Mouse (Mus musculus) left cerebral cortex, postnatal 14 days (tissue): Measurements from ENCODE around the gene Ramp1. TPM values are rescaled to one million over a fixed set of nuclear protein-coding genes. Genes with fewer than 3 reads are reported as not detected.

Experiments used
- DNase-seq, 2 experiments: peaks; one replicate each; pipeline ENCODE4 v3.0.0; 2021 to 2022; ENCODE audit warnings: low spot score in 2 of 2, mixed read lengths in 1 of 2
- intact Hi-C: fragments of 180-260 bp; cut with DNase I; formaldehyde crosslinking; loops from one replicate; pipeline ENCODE4 v1.15.1; 2025
- total RNA-seq, 2 experiments: library from RNA; stranded (reverse); gene quantifications; 2 replicates each; pipeline ENCODE4 v1.2.3; 2021

Ramp1 gene
- total RNA-seq, 2 experiments from 2014 or later: 48.3 to 48.8 TPM

GRCm38 (mm10) chr1:91192184-91192583, 12.6 kb downstream of the Ramp1 start:
- intact Hi-C loops: no loop called here
- DNase-seq: no peak

- no peak for DNase-seq
- intact Hi-C loops: no loop called here
Measured at GRCm38 (mm10) chr1:91193242-91193641, 13.6 kb downstream of the Ramp1 start.

GRCm38 (mm10) chr1:91193680-91194079, 14.1 kb downstream of the Ramp1 start:
- DNase-seq: no peak
- intact Hi-C loops: no loop called here

- DNase-seq: peak in 1 of 2 experiments; percentile 51
- intact Hi-C loops: no loop called here
Measured at GRCm38 (mm10) chr1:91199793-91200192, 20.2 kb downstream of the Ramp1 start.

GRCm38 (mm10) chr1:91201122-91201521, 21.5 kb downstream of the Ramp1 start:
- no peak for DNase-seq
- intact Hi-C loops: no loop called here

GRCm38 (mm10) chr1:91204221-91204765, 24.7 kb downstream of the Ramp1 start:
- intact Hi-C loops: no loop called here
- DNase-seq: no peak

- intact Hi-C loops: no loop called here
- no peak for DNase-seq
Measured at GRCm38 (mm10) chr1:91205651-91206050, 26.0 kb downstream of the Ramp1 start.

GRCm38 (mm10) chr1:91206336-91206735, 26.7 kb downstream of the Ramp1 start:
- intact Hi-C loops: no loop called here
- DNase-seq: no peak

- peak; percentile 54 to 79 for DNase-seq
- intact Hi-C loops: no loop called here
Measured at GRCm38 (mm10) chr1:91206873-91207272, 27.3 kb downstream of the Ramp1 start.

- intact Hi-C loops: no loop called here
Measured at GRCm38 (mm10) chr1:91207334-91208074, 27.9 kb downstream of the Ramp1 start.

GRCm38 (mm10) chr1:91209343-91209742, 29.7 kb downstream of the Ramp1 start:
- intact Hi-C loops: no loop called here
- peak; percentile 76 to 89 for DNase-seq

More at GRCm38 (mm10) chr1:91207334-91208074, 27.9 kb downstream of the Ramp1 start:
- DNase-seq: no peak

GRCm38 (mm10) chr1:91209785-91210184, 30.2 kb downstream of the Ramp1 start:
- intact Hi-C loops: no loop called here
- DNase-seq: peak; percentile 87 to 92

GRCm38 (mm10) chr1:91211099-91211498, 31.5 kb downstream of the Ramp1 start:
- intact Hi-C loops: loop anchor here (1.0 kb wide), 1 partner anchor 32 kb away; the partner anchor contains the start of gene Ramp1
- peak; percentile 79 for DNase-seq

GRCm38 (mm10) chr1:91211591-91212008, 32.0 kb downstream of the Ramp1 start:
- no peak for DNase-seq

GRCm38 (mm10) chr1:91215264-91215663, 35.6 kb downstream of the Ramp1 start:
- intact Hi-C loops: no loop called here
- DNase-seq: no peak

More at GRCm38 (mm10) chr1:91211591-91212008, 32.0 kb downstream of the Ramp1 start:
- intact Hi-C loops: loop anchor here (1.0 kb wide), 1 partner anchor 32 kb away; the partner anchor contains the start of gene Ramp1

- DNase-seq: no peak
- intact Hi-C loops: no loop called here
Measured at GRCm38 (mm10) chr1:91215981-91216380, 36.4 kb downstream of the Ramp1 start.

- DNase-seq: no peak
- intact Hi-C loops: no loop called here
Measured at GRCm38 (mm10) chr1:91216504-91217267, 37.1 kb downstream of the Ramp1 start.

- intact Hi-C loops: no loop called here
- DNase-seq: no peak
Measured at GRCm38 (mm10) chr1:91219641-91220321, 40.2 kb downstream of the Ramp1 start.

- DNase-seq: no peak
- intact Hi-C loops: no loop called here
Measured at GRCm38 (mm10) chr1:91220322-91220672, 40.7 kb downstream of the Ramp1 start.

GRCm38 (mm10) chr1:91226562-91226961, 46.9 kb downstream of the Ramp1 start:
- DNase-seq: no peak
- intact Hi-C loops: no loop called here
